Mouse (Mus musculus): ENCODE data around the gene Agap3.

- no peak for TF ChIP-seq CTCF (IDR thresholded peaks at IDR 0.05; ENCODE audit: borderline replicate concordance, insufficient read depth, low read depth, low read length)
- no peak for TF ChIP-seq POLR2A (IDR thresholded peaks at IDR 0.05; ENCODE audit: borderline replicate concordance, insufficient read depth, low read length)
Measured at GRCm38 (mm10) chr5:24405389-24405876, 46.5 kb upstream of the Agap3 start.

Data from cerebellum, adult 2 months (tissue).